Mouse (Mus musculus) adrenal gland, postnatal 14 days (tissue): ENCODE data around the gene Cfhr1. TPM values are rescaled to one million over a fixed set of nuclear protein-coding genes. Genes with fewer than 3 reads are reported as not detected.

ENCODE experiments used
- DNase-seq: peaks from one replicate; pipeline ENCODE4 v3.0.0; 2021; ENCODE audit warnings: mixed read lengths
- long read RNA-seq, 2 experiments: library from polyadenylated mRNA; stranded (forward); transcript quantifications; one replicate each; pipeline ENCODE4 v2.0.0; 2021
- total RNA-seq: library from RNA; stranded (reverse); gene quantifications from 2 replicates; pipeline ENCODE4 v1.2.3, GENCODE M21; 2021

The Cfhr1 gene
- 0.60 and 9.9 TPM in 2 replicates for total RNA-seq
- long read RNA-seq, experiment 1, result 0 reads
- long read RNA-seq, experiment 2, partial matches to known transcripts, result 0 of 4 reads
- long read RNA-seq, experiment 2, other reads (novel, unspliced or antisense), result 0 of 4 reads

- DNase-seq, result no peak
Observed at GRCm38 (mm10) chr1:139560024-139560423, at the start of gene Cfhr1. Gene Cfhr1, minus strand, starts transcription at chr1:139560272.

- no peak for DNase-seq
Observed at GRCm38 (mm10) chr1:139551311-139551710, 8.8 kb downstream of the Cfhr1 start.

GRCm38 (mm10) chr1:139548536-139548935, 11.5 kb downstream of the Cfhr1 start:
- no peak for DNase-seq

- DNase-seq, result no peak
Observed at GRCm38 (mm10) chr1:139514556-139514955, 45.5 kb downstream of the Cfhr1 start.

- no peak for DNase-seq
Observed at GRCm38 (mm10) chr1:139501258-139501752, 58.8 kb downstream of the Cfhr1 start, which contains the start of gene F13b. Gene F13b, plus strand, starts transcription at chr1:139501702.

- no peak for DNase-seq
Observed at GRCm38 (mm10) chr1:139499751-139500150, 60.3 kb downstream of the Cfhr1 start.

Other genes starting within 250 kb of the Cfhr1 start
- gene Crb1, start 183.2 kb downstream of the Cfhr1 start, total RNA-seq, result not detected in 2 replicates
- gene Zbtb41, start 138.0 kb downstream of the Cfhr1 start, total RNA-seq, result 34.7 and 36.5 TPM in 2 replicates
- 7.7 and 8.2 TPM in 2 replicates for gene Aspm, start 105.5 kb downstream of the Cfhr1 start, total RNA-seq
- gene F13b, start 58.6 kb downstream of the Cfhr1 start, total RNA-seq, result 0.90 and 21.9 TPM in 2 replicates
- 1.4 and 19.0 TPM in 2 replicates for gene Gm4788, start 221.0 kb upstream of the Cfhr1 start, total RNA-seq